Mouse (Mus musculus): ENCODE measurements around the gene Vps18. TPM values are rescaled to one million over a fixed set of nuclear protein-coding genes. Genes with fewer than 3 reads are reported as not detected.

The Vps18 gene
- polyA plus RNA-seq, 1 experiment from 2014 or later, result 23.8 TPM

DNA sequence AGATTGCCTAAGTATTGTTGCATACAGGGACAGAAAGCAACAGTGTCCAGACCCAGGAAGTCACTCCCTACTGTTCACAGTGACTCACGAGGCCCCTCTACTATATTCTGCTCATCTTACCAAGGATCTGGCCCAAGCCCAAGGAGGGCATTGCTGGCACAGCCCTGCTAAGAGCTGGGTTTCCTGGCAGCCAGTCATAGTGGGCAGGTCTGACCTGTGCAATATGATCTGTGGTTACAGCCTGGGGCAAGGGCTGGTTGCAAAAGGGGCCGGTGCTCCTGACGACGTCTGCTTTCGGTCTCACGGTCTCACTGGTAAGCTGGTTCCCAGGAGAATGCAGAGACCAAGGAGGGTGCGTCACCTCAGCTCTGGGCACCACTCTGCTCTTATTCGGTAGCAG lies 25.6 kb upstream of the Vps18 start:
- 11% methylated on average over 8 of the region's 8 CpGs for WGBS
- no peak overlapping the region for H3K27ac ChIP-seq
- no peak overlapping the region for H3K4me2 ChIP-seq (replicated peaks)
- no peaks in the 10 kb centered on the region for H3K27me3 ChIP-seq
- H3K9ac ChIP-seq, result peak overlapping the region; percentile 15; the same call in 1 of the 2 replicates
- H3K4me3 ChIP-seq, result no peak overlapping the region
- no peak for ATAC-seq (ENCODE audit: insufficient number of reproducible peaks, insufficient read depth, low FRiP score, low TSS enrichment)
- H3K36me3 ChIP-seq, result no peaks in the 10 kb centered on the region
- no peaks in the 10 kb centered on the region for H3K9me3 ChIP-seq
- peaks cover 7% of the 10 kb centered on the region; the same call in 1 of the 2 replicates for H3K4me1 ChIP-seq

DNA sequence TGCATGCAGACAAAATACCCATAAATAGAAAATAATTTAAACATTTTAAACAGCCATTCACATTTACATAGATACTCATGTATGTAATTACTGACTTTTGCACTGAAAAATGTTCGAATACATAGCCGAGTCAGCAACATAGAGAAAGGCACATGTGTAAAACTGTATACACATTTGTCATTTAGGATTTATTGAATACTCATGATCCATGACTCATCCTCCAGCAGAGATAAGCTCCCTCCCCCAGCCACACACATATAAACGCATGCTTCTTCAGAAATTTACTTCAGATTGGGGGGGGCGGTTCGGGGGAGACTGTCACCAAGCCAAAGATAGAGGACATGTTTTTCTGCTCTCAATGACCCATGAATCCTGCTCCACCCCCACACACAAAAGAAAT lies 24.7 kb upstream of the Vps18 start:
- Histone ChIP-seq H3K9ac (no peak overlapping the region), H3K27ac (no peak overlapping the region), H3K4me3 (no peak overlapping the region), H3K36me3 (no peaks in the 10 kb centered on the region), H3K4me2 (replicated peaks) (no peak overlapping the region), H3K27me3 (peaks cover 3% of the 10 kb centered on the region), H3K9me3 (no peaks in the 10 kb centered on the region), H3K4me1 (peaks cover 7% of the 10 kb centered on the region; the same call in 1 of the 2 replicates)
- no peak for ATAC-seq (ENCODE audit: insufficient number of reproducible peaks, insufficient read depth, low FRiP score, low TSS enrichment)
- WGBS, result 80% methylated on average over 5 of the region's 5 CpGs

DNA sequence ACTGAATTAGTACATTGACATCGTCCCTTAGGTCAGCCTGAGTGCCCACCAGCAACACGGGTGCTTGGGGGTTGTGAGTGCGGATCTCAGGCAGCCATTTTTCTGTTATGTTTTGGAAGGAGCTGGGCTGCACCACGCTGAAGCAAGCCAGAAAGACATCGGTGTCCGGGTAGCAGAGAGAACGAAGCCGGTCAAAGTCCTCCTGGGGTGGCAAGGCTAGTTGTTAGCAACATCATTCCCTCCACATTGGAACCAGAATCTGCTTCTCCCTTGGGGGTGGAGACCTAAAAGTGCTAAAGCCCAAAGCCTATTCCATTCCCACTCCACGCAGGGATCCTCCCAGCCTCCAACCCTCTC lies 18.3 kb upstream of the Vps18 start:
- H3K9ac ChIP-seq, result no peak overlapping the region

DNA sequence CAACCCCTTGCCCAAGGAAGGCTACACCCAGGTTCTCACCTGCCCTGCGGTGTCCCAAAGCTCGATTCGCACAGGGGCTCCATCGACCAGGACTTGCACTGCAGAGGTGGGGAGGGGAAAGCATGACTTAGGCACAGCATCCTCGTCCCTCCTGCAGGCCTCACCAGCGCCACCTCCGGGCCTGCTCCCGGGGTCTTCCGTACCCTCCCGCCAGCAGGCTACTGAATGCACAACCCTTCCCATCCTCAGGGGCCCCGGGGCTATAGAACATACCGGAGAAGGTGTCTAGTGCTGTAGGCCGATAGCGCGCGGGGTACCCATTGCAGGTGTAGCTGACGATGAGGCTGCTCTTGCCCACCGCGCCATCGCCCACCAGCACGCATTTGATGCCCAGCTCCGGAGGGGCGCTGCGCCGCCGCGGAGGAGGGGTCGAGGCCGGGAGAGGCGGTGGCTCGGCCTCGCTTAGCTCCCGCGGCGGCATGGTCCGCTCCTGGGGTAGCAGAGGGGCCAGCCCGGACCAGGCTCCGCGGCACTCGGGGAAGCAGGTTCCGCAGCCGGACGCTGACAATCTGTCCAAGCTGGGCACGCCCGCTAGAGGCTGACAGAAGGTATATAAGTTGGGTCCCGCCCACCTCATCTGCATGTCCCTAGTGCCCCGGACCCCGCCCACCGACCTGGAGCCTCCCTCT lies 17.8 kb upstream of the Vps18 start, which contains the start of gene Rhov:
Gene Rhov, minus strand, starts transcription at position 630 of the 689 bp plus-strand sequence.
- H3K4me3 ChIP-seq, result peak within 1 kb of the TSS; percentile 57
- peak within 1 kb of the TSS; percentile 96 for H3K4me2 ChIP-seq (replicated peaks)
- peak within 1 kb of the TSS; percentile 46 for H3K9ac ChIP-seq
- peaks cover 25% of the 10 kb centered on the region for H3K27me3 ChIP-seq
- ATAC-seq (ENCODE audit: insufficient number of reproducible peaks, insufficient read depth, low FRiP score, low TSS enrichment), result peak; percentile 75
- H3K36me3 ChIP-seq, result no peaks in the 10 kb centered on the region
- H3K4me1 ChIP-seq, result 0 out of 2 replicates have a peak, but pooled peaks cover 3% of the 10 kb centered on the region
- WGBS, result 1% methylated on average over 49 of the region's 49 CpGs
- H3K9me3 ChIP-seq, result no peaks in the 10 kb centered on the region
- H3K27ac ChIP-seq, result 0 out of 2 replicates have a peak within 1 kb of the TSS, but pooled peaks have one; percentile 11

More for the DNA sequence above, 18.3 kb upstream of the Vps18 start:
- Histone ChIP-seq H3K9me3 (no peaks in the 10 kb centered on the region), H3K4me1 (0 out of 2 replicates have a peak, but pooled peaks cover 3% of the 10 kb centered on the region), H3K27ac (no peak overlapping the region), H3K4me2 (replicated peaks) (peak overlapping the region; percentile 96), H3K36me3 (no peaks in the 10 kb centered on the region), H3K27me3 (peaks cover 25% of the 10 kb centered on the region), H3K4me3 (peak overlapping the region; percentile 57)
- 44% methylated on average over 9 of the region's 9 CpGs for WGBS
- ATAC-seq (ENCODE audit: insufficient number of reproducible peaks, insufficient read depth, low FRiP score, low TSS enrichment), result no peak

DNA sequence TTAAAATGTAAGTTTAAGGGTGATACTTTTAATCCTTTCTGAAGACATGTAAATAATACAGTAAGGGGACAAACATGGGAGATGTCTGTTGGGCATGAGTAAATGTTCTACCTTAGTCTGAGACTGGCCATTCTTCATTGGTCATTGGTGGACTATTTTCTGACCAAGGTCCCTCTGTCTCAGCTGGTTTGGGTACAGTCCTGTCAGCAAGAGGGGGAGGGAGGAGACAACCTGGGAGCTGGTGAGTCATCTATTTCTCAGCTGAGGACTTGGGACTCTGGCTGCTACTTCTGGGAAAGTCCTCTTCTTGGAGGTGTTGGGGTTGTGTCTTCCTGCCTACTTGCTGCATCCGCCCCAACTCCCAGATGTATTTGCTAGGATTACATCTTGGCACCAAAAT lies 14.4 kb upstream of the Vps18 start:
- Histone ChIP-seq H3K4me1 (0 out of 2 replicates have a peak, but pooled peaks cover 3% of the 10 kb centered on the region), H3K27ac (no peak overlapping the region), H3K9me3 (no peaks in the 10 kb centered on the region), H3K36me3 (no peaks in the 10 kb centered on the region), H3K9ac (no peak overlapping the region), H3K27me3 (peaks cover 19% of the 10 kb centered on the region), H3K4me2 (replicated peaks) (no peak overlapping the region), H3K4me3 (no peak overlapping the region)
- WGBS, result 83% methylated on average over 1 of the region's 1 CpGs
- no peak for ATAC-seq (ENCODE audit: insufficient number of reproducible peaks, insufficient read depth, low FRiP score, low TSS enrichment)

DNA sequence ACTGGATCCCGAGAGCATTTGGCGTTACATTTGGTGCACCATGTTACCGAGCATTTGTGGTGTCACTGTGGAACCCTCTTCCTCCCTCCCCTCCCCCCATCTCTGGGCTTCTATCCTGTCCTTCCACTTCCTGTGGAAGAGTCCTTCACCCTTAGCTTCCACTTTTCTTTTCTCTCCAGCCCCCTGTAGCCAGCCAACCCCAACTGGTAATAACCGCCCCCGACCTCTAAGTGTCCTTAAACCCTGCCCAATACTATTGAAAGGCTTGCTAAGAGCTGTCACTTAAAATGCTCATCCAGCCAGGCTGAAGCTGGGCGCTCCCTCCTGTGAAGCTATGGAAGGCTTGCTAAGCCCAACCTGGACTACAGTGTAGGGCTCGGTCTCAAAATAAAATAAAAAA lies 11.6 kb upstream of the Vps18 start:
- ATAC-seq (ENCODE audit: insufficient number of reproducible peaks, insufficient read depth, low FRiP score, low TSS enrichment), result no peak
- Histone ChIP-seq H3K27ac (no peak overlapping the region), H3K4me1 (no peaks in the 10 kb centered on the region), H3K9ac (no peak overlapping the region), H3K4me3 (no peak overlapping the region), H3K4me2 (replicated peaks) (no peak overlapping the region), H3K27me3 (no peaks in the 10 kb centered on the region), H3K36me3 (no peaks in the 10 kb centered on the region), H3K9me3 (no peaks in the 10 kb centered on the region)
- 80% methylated on average over 7 of the region's 7 CpGs for WGBS

DNA sequence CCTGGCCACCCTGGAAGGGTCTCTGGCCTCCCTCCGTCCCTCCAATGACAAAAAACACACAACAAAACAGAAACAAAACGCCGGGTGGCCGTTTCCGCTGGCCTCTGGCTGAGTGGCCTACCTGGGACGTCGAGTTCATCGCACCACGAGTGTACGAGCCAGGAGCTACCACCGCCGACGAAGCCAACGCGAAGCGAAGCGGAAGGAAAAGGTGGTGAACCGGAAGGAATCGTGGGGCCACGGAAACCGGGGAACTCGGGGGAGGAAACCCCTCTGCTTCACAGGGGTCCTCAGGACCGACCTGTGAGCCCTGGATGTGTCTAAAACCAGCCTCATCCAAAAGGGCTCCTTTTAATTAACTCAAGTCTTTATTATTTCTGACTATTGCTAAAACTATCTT lies 10.7 kb upstream of the Vps18 start:
- no peaks in the 10 kb centered on the region for H3K9me3 ChIP-seq
- H3K4me3 ChIP-seq, result no peak overlapping the region
- H3K27me3 ChIP-seq, result no peaks in the 10 kb centered on the region
- 89% methylated on average over 23 of the region's 23 CpGs for WGBS
- H3K4me1 ChIP-seq, result no peaks in the 10 kb centered on the region
- ATAC-seq (ENCODE audit: insufficient number of reproducible peaks, insufficient read depth, low FRiP score, low TSS enrichment), result no peak
- H3K36me3 ChIP-seq, result no peaks in the 10 kb centered on the region
- H3K4me2 ChIP-seq (replicated peaks), result no peak overlapping the region
- no peak overlapping the region for H3K27ac ChIP-seq
- no peak overlapping the region for H3K9ac ChIP-seq

DNA sequence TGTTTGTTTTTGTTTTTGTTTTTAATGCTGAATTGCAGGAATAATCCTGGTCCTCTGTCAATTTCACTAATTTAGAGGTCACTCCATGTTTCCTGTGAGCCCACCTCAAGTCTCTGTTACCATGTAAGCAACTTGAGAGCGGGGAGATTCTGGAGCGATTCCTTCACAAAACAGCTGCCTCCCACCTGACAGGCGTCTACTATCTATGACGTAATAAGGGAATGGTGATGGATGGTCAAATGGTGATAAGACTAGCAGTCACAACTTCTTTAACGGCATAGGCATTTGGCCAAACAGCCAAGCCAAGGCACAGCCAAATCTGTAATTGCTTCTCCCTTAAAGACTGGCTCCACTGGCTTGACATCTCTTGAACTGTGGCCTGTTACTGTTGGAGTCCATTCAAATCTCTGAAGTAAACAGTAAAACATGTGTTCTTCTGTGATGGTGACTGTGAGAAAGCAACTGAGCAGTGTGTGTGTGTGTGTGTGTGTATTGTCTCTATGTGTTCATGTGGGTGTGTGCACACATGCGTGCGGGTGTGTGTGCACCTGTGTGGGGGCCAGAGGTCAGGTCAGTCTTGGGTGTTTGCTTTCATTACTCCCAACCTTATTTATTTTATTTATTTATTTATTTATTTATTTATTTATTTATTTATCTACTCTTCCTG lies 6.5 kb upstream of the Vps18 start:
- Histone ChIP-seq H3K36me3 (no peaks in the 10 kb centered on the region), H3K4me2 (replicated peaks) (no peak overlapping the region), H3K9me3 (no peaks in the 10 kb centered on the region), H3K27ac (no peak overlapping the region), H3K9ac (no peak overlapping the region), H3K27me3 (no peaks in the 10 kb centered on the region), H3K4me3 (no peak overlapping the region), H3K4me1 (no peaks in the 10 kb centered on the region)
- ATAC-seq (ENCODE audit: insufficient number of reproducible peaks, insufficient read depth, low FRiP score, low TSS enrichment), result no peak
- WGBS, result 87% methylated on average over 7 of the region's 7 CpGs

DNA sequence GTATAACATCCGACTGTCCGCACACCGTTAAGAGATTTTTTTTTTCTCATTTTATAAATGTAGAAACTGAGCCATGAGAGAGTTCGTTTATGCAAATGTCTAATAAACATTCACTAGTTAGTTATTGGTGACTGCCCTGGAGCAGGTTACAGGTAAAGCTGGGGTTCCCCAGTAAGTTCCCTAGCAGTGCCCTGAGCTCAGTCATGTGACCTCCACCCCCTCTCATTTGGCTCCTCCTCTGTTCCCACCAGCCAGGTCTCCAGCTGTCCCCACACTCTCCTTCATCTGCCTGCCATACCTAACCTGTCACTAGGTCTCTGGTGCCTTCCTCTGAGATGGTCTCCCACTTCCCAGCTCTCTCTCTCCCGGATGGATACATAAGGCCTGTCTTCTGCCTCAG lies 1.2 kb upstream of the Vps18 start:
- Histone ChIP-seq H3K4me3 (no peak overlapping the region), H3K9ac (no peak overlapping the region; the same call in 1 of the 2 replicates), H3K4me2 (replicated peaks) (no peak overlapping the region), H3K27ac (no peak overlapping the region), H3K4me1 (peaks cover 7% of the 10 kb centered on the region), H3K27me3 (no peaks in the 10 kb centered on the region), H3K36me3 (peaks cover 22% of the 10 kb centered on the region), H3K9me3 (no peaks in the 10 kb centered on the region)
- 90% methylated on average over 5 of the region's 5 CpGs for WGBS
- no peak for ATAC-seq (ENCODE audit: insufficient number of reproducible peaks, insufficient read depth, low FRiP score, low TSS enrichment)

DNA sequence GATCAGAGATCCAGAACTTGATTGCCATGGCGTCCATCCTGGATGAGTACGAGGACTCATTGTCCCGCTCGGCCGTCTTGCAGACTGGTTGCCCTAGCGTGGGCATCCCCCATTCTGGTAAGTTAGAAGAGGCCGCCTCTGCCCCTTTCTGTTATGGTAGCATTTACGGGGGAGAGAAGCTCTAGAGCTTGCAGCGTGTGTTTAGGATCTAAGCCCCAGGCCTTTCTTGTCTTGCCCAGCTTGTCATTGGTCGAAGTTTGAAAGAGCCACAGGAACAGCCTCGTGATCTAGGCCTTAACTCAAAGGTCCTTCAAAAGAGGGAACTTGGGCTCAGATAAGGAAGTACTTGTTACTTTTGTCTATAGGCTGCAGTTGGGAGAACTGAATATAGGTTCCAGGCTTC lies 475 bp downstream of the Vps18 start:
- H3K36me3 ChIP-seq, result peaks cover 39% of the 10 kb centered on the region
- no peak overlapping the region for H3K27ac ChIP-seq
- no peaks in the 10 kb centered on the region for H3K27me3 ChIP-seq
- no peaks in the 10 kb centered on the region for H3K9me3 ChIP-seq
- peaks cover 7% of the 10 kb centered on the region for H3K4me1 ChIP-seq
- H3K9ac ChIP-seq, result peak overlapping the region; percentile 88
- peak overlapping the region; percentile 90 for H3K4me2 ChIP-seq (replicated peaks)
- H3K4me3 ChIP-seq, result peak overlapping the region; percentile 76
- WGBS, result 3% methylated on average over 11 of the region's 11 CpGs
- no peak for ATAC-seq (ENCODE audit: insufficient number of reproducible peaks, insufficient read depth, low FRiP score, low TSS enrichment)

DNA sequence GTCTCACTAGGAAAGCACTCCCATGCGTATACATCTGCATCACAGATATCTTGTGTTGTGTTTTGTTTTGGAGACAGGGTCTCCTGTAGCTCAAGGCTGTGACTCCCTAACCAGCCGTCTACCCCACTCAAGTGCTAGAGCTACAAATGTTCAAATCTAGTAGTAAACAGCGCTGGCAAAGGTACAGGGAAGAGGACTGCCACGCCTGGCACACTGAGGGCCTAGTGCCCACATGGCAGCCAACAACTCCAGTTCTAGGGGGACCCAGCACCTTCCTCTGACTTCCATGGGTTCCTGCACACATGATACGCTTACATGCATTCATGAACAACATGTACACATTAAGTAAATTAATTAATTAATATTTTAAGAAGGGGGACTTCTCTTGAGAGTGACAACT lies 3.7 kb downstream of the Vps18 start:
- Histone ChIP-seq H3K9ac (no peak overlapping the region), H3K4me1 (peaks cover 7% of the 10 kb centered on the region), H3K27me3 (no peaks in the 10 kb centered on the region), H3K9me3 (no peaks in the 10 kb centered on the region), H3K4me2 (replicated peaks) (no peak overlapping the region), H3K36me3 (peaks cover 64% of the 10 kb centered on the region), H3K27ac (no peak overlapping the region), H3K4me3 (no peak overlapping the region)
- WGBS, result 89% methylated on average over 5 of the region's 5 CpGs
- ATAC-seq (ENCODE audit: insufficient number of reproducible peaks, insufficient read depth, low FRiP score, low TSS enrichment), result no peak

DNA sequence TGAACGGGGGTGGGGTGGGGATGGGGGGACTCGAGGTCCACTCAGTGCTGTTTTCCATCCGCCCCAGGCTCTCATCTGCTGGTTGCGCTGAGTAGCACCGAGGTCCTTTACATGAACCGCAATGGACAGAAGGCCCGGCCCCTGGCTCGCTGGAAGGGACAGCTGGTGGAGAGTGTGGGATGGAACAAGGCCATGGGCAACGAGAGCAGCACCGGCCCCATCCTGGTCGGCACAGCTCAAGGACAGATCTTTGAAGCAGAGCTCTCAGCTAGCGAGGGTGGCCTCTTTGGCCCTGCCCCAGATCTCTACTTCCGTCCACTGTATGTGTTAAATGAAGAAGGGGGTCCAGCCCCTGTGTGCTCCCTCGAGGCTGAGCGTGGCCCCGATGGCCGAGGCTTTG lies 4.3 kb downstream of the Vps18 start:
- H3K4me2 ChIP-seq (replicated peaks), result no peak overlapping the region
- no peak overlapping the region; the same call in 1 of the 2 replicates for H3K9ac ChIP-seq
- H3K27me3 ChIP-seq, result no peaks in the 10 kb centered on the region
- H3K9me3 ChIP-seq, result no peaks in the 10 kb centered on the region
- WGBS, result 94% methylated on average over 17 of the region's 17 CpGs
- no peak overlapping the region for H3K4me3 ChIP-seq
- peaks cover 7% of the 10 kb centered on the region for H3K4me1 ChIP-seq
- H3K36me3 ChIP-seq, result peaks cover 70% of the 10 kb centered on the region
- H3K27ac ChIP-seq, result no peak overlapping the region
- no peak for ATAC-seq (ENCODE audit: insufficient number of reproducible peaks, insufficient read depth, low FRiP score, low TSS enrichment)
